Mouse (Mus musculus) thymus, adult 2 months (tissue): Measurements from ENCODE around the gene B9d2.

ENCODE experiments used
- CTCF ChIP-seq: fragments of 200-500 bp; IDR thresholded peaks from 2 replicates; pipeline ENCODE4 v1.5.1; 2012; ENCODE audit warnings: mild to moderate bottlenecking, control low read depth, low read length, moderate library complexity, borderline replicate concordance; ENCODE audit not compliant: control insufficient read depth, poor library complexity, insufficient read depth; ENCODE audit errors: extremely low read depth
- POLR2A ChIP-seq: fragments of 200-500 bp; IDR thresholded peaks from 2 replicates; pipeline ENCODE4 v1.6.1; 2012; ENCODE audit warnings: mild to moderate bottlenecking, low read length, control low read depth, moderate library complexity; ENCODE audit not compliant: control insufficient read depth, poor library complexity, insufficient read depth; ENCODE audit errors: extremely low read depth

- no peak for TF ChIP-seq CTCF
- TF ChIP-seq POLR2A, result no peak
Measured at GRCm38 (mm10) chr7:25676085-25676781, 4.3 kb upstream of the B9d2 start.
